In the genomic region with DNA sequence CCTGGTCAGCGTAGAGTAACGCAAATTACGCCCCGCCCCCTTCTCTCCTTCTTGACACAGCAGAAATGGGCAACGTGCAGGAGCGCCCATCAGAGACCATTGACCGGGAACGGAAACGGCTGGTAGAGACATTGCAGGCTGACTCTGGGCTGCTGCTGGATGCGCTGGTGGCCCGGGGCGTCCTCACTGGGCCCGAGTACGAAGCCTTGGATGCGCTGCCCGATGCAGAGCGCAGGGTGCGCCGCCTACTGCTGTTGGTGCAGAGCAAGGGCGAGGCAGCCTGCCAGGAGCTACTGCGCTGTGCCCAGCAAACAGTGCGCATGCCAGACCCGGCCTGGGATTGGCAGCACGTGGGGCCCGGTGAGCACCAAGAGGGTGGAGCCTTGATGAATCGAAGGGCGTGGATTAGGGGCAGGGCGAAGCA, we compare ENCODE assay signal across 8 mouse cellular contexts. TPM values are rescaled to one million over a fixed set of nuclear protein-coding genes. Genes with fewer than 3 reads are reported as not detected.
DNase-seq lines count a peak whose midpoint lies in the region; ATAC-seq and TF ChIP-seq lines count a peak whose summit lies in the region.

No protein-coding gene starts in this region.

- H3K36me3 ChIP-seq in hindbrain, postnatal 0 days (ENCODE audit: insufficient read depth, low read length), result no peaks in the 10 kb centered on the region
- H3K36me3 ChIP-seq in lung, embryonic 16.5 days (ENCODE audit: control insufficient read depth, insufficient read depth, low read length), result no peaks in the 10 kb centered on the region

- H3K4me1 ChIP-seq in hindbrain, postnatal 0 days (ENCODE audit: insufficient read depth, low read length), result peaks cover 5% of the 10 kb centered on the region; the same call in 1 of the 2 replicates
- H3K4me1 ChIP-seq in lung, embryonic 16.5 days (replicated peaks; ENCODE audit: control insufficient read depth, insufficient read depth, low read length), result peaks cover 27% of the 10 kb centered on the region

- TF ChIP-seq CTCF in hindbrain, postnatal 0 days (IDR thresholded peaks at IDR 0.05; ENCODE audit: low read depth), result peak; percentile 54

- H3K27ac ChIP-seq in hindbrain, postnatal 0 days, result no peak overlapping the region
- H3K27ac ChIP-seq in lung, embryonic 16.5 days (ENCODE audit: low read length), result no peak overlapping the region

- peak; percentile 68 to 78 for DNase-seq in adrenal gland, adult 18-20 months (ENCODE audit: low spot score in 2 of 2)
- DNase-seq in cerebellum, postnatal 25 days, result peak; percentile 94 to 96
- DNase-seq in gastrocnemius, adult 8-10 months (ENCODE audit: low spot score in 2 of 2), result peak; percentile 79 to 90
- DNase-seq in hindbrain, postnatal 0 days (ENCODE audit: low spot score), result peak; percentile 84
- peak; percentile 76 to 81 for DNase-seq in layer of hippocampus, postnatal 25 days (ENCODE audit: extremely low spot score in 1 of 2, low spot score in 1 of 2)
- DNase-seq in retina, postnatal 1 day, result peak; percentile 70
- DNase-seq in thymus, postnatal 10 days (ENCODE audit: low spot score in 2 of 2), result no peak

- peak; percentile 67 for ATAC-seq in hindbrain, postnatal 0 days
- ATAC-seq in lung, embryonic 16.5 days (ENCODE audit: low read depth), result peak; percentile 57

- H3K4me2 ChIP-seq in hindbrain, postnatal 0 days (ENCODE audit: low read depth, low read length), result peak overlapping the region; percentile 43
- H3K4me2 ChIP-seq in lung, embryonic 16.5 days (ENCODE audit: low read depth, low read length), result peak overlapping the region; percentile 48

- H3K27me3 ChIP-seq in hindbrain, postnatal 0 days (ENCODE audit: insufficient read depth, low read length), result peaks cover 5% of the 10 kb centered on the region
- H3K27me3 ChIP-seq in lung, embryonic 16.5 days (ENCODE audit: control insufficient read depth, insufficient read depth, low read depth, low read length), result peaks cover 54% of the 10 kb centered on the region

- 5% methylated on average over 28 of the region's 28 CpGs for WGBS in hindbrain, postnatal 0 days
- 4% methylated on average over 28 of the region's 28 CpGs for WGBS in lung, embryonic 16.5 days

- peak overlapping the region; percentile 19; the same call in 1 of the 2 replicates for H3K4me3 ChIP-seq in hindbrain, postnatal 0 days (ENCODE audit: low read length)
- peak overlapping the region; percentile 27 for H3K4me3 ChIP-seq in lung, embryonic 16.5 days (ENCODE audit: low read length)

- H3K9ac ChIP-seq in hindbrain, postnatal 0 days (replicated peaks; ENCODE audit: low read length), result 0 out of 2 replicates have a peak overlapping the region, but pooled peaks have one; percentile 22
- 0 out of 2 replicates have a peak overlapping the region, but pooled peaks have one; percentile 4 for H3K9ac ChIP-seq in lung, embryonic 16.5 days (ENCODE audit: low read length)

- no peaks in the 10 kb centered on the region for H3K9me3 ChIP-seq in hindbrain, postnatal 0 days (ENCODE audit: low read length)
- no peaks in the 10 kb centered on the region for H3K9me3 ChIP-seq in lung, embryonic 16.5 days (ENCODE audit: control insufficient read depth, low read length)

RNA-seq across cellular contexts. Expression of gene Nol3, which starts 3.0 kb away (rescaled TPM):
- 10 to 100 TPM in 1 of 2 experiments, 1 to 10 TPM in 1; 6.7 to 20.3 TPM for total RNA-seq in adrenal gland, adult 18-20 months (2021)
- 10 to 100 TPM; 30.0 to 40.5 (median 34.4) TPM for total RNA-seq in gastrocnemius, adult 8-10 months (2022)
- 2.1 and 2.6 TPM in 2 replicates for total RNA-seq in hindbrain, postnatal 0 days (2014; rRNA removed)
- polyA plus RNA-seq in hindbrain, postnatal 0 days (2015; fragmentation: Nextera tagmentation; extraction: Ambion mirVana), result 6.6 and 6.9 TPM in 2 replicates
- 1 to 10 TPM; 6.8 to 7.8 TPM for total RNA-seq in layer of hippocampus, postnatal 25 days (2021)
- polyA plus RNA-seq in lung, embryonic 16.5 days (2015; fragmentation: Nextera tagmentation; extraction: Ambion mirVana), result 2.0 and 2.1 TPM in 2 replicates

RNA-seq across cellular contexts. Expression of gene Hsf4, which starts 9.3 kb away (rescaled TPM):
- total RNA-seq in adrenal gland, adult 18-20 months (2021), result 1 to 10 TPM; 2.2 to 4.3 TPM
- total RNA-seq in gastrocnemius, adult 8-10 months (2022), result 10 to 100 TPM in 2 of 4 experiments, 1 to 10 TPM in 2; 8.8 to 12.6 (median 10.9) TPM
- total RNA-seq in hindbrain, postnatal 0 days (2014; rRNA removed), result 0.63 TPM in 1 of 2 replicates, not detected in the other
- polyA plus RNA-seq in hindbrain, postnatal 0 days (2015; fragmentation: Nextera tagmentation; extraction: Ambion mirVana), result 1.4 and 1.5 TPM in 2 replicates
- total RNA-seq in layer of hippocampus, postnatal 25 days (2021), result 1 to 10 TPM; 4.1 to 5.0 TPM
- polyA plus RNA-seq in lung, embryonic 16.5 days (2015; fragmentation: Nextera tagmentation; extraction: Ambion mirVana), result 0.39 and 0.65 TPM in 2 replicates

RNA-seq across cellular contexts. Expression of gene 4931428F04Rik, which starts 10.7 kb away (rescaled TPM):
- 1 to 10 TPM; 2.2 to 2.8 TPM for total RNA-seq in adrenal gland, adult 18-20 months (2021)
- under 1 TPM; 0.27 to 0.65 (median 0.42) TPM for total RNA-seq in gastrocnemius, adult 8-10 months (2022)
- total RNA-seq in hindbrain, postnatal 0 days (2014; rRNA removed), result 52.3 and 63.4 TPM in 2 replicates
- 67.3 and 82.8 TPM in 2 replicates for polyA plus RNA-seq in hindbrain, postnatal 0 days (2015; fragmentation: Nextera tagmentation; extraction: Ambion mirVana)
- 10 to 100 TPM; 21.7 to 24.4 TPM for total RNA-seq in layer of hippocampus, postnatal 25 days (2021)
- polyA plus RNA-seq in lung, embryonic 16.5 days (2015; fragmentation: Nextera tagmentation; extraction: Ambion mirVana), result 8.3 and 9.5 TPM in 2 replicates

RNA-seq across cellular contexts. Expression of gene Fbxl8, which starts 14.5 kb away (rescaled TPM):
- total RNA-seq in adrenal gland, adult 18-20 months (2021), result 1 to 10 TPM; 3.7 to 4.3 TPM
- total RNA-seq in gastrocnemius, adult 8-10 months (2022), result 1 to 10 TPM in 2 of 4 experiments, under 1 TPM in 2; 0.36 to 1.3 (median 0.94) TPM
- 0.50 and 3.1 TPM in 2 replicates for total RNA-seq in hindbrain, postnatal 0 days (2014; rRNA removed)
- 1.2 and 1.3 TPM in 2 replicates for polyA plus RNA-seq in hindbrain, postnatal 0 days (2015; fragmentation: Nextera tagmentation; extraction: Ambion mirVana)
- total RNA-seq in layer of hippocampus, postnatal 25 days (2021), result under 1 TPM; 0.69 to 0.94 TPM
- polyA plus RNA-seq in lung, embryonic 16.5 days (2015; fragmentation: Nextera tagmentation; extraction: Ambion mirVana), result 4.9 and 6.6 TPM in 2 replicates

RNA-seq across cellular contexts. Expression of gene Tradd, which starts 14.5 kb away (rescaled TPM):
- total RNA-seq in adrenal gland, adult 18-20 months (2021), result 10 to 100 TPM; 13.1 to 15.5 TPM
- total RNA-seq in gastrocnemius, adult 8-10 months (2022), result 1 to 10 TPM; 2.3 to 4.2 (median 3.1) TPM
- 11.5 and 15.6 TPM in 2 replicates for total RNA-seq in hindbrain, postnatal 0 days (2014; rRNA removed)
- polyA plus RNA-seq in hindbrain, postnatal 0 days (2015; fragmentation: Nextera tagmentation; extraction: Ambion mirVana), result 14.6 and 14.9 TPM in 2 replicates
- total RNA-seq in layer of hippocampus, postnatal 25 days (2021), result 10 to 100 TPM in 1 of 2 experiments, 1 to 10 TPM in 1; 4.6 to 10.9 TPM
- 31.5 and 34.2 TPM in 2 replicates for polyA plus RNA-seq in lung, embryonic 16.5 days (2015; fragmentation: Nextera tagmentation; extraction: Ambion mirVana)

Comparison
In these comparisons a context has a peak if more than half of its experiments do, and no peak if none do; other contexts are left out.
1. DNase-seq: peak in adrenal gland, adult 18-20 months (2 of 2), cerebellum, postnatal 25 days (2 of 2), gastrocnemius, adult 8-10 months (2 of 2), hindbrain, postnatal 0 days (single experiment), layer of hippocampus, postnatal 25 days (2 of 2) and retina, postnatal 1 day (single experiment); none in thymus, postnatal 10 days (0 of 2).
2. RNA of gene 4931428F04Rik, which starts 10.7 kb away (total RNA-seq): 52.3 to 63.4 TPM in hindbrain, postnatal 0 days and 21.7 to 24.4 TPM in layer of hippocampus, postnatal 25 days; 2.2 to 2.8 TPM in adrenal gland, adult 18-20 months and 0.27 to 0.65 TPM in gastrocnemius, adult 8-10 months; every median in the first group is over 4 times any median in the second.